Mouse (Mus musculus): ENCODE measurements at regions not wholly inside any gene's neighbourhood (a gene's known extent, or its start where the extent isn't known, plus 50 kb on each side); places are given as distances from the start of the nearest gene placed in this dataset.

DNA sequence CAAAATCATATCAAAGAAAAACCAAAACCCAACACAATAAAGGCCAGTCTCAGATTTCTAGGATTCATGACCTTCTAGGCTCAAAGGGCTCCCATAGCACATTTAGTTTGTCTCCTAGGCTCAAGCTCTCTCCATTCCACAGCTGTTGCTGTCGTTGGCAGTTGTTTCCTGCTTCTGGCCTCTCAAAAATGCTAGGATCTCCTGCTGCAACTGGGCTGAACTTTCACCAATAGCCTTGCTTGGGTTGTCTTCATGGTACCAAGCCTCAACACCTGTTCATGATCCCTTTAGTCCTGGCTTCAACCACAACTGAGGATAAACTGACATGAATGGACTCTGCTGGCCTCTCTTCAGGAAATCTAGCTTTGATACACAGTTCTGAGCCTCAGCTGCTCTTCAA is 115.9 kb upstream of the Ssbp2 start:
- Histone ChIP-seq H3K27me3 (replicated peaks; ENCODE audit: control insufficient read depth, insufficient read depth, low read length) (no peaks in the 10 kb centered on the region), H3K4me1 (replicated peaks; ENCODE audit: control insufficient read depth, insufficient read depth, low read length) (no peaks in the 10 kb centered on the region), H3K4me3 (ENCODE audit: low read depth, low read length) (no peak overlapping the region), H3K36me3 (ENCODE audit: control insufficient read depth, insufficient read depth) (no peaks in the 10 kb centered on the region), H3K4me2 (replicated peaks; ENCODE audit: low read depth) (no peak overlapping the region), H3K27ac (ENCODE audit: low read depth, low read length) (no peak overlapping the region), H3K9ac (ENCODE audit: low read depth, low read length) (no peak overlapping the region), H3K9me3 (ENCODE audit: control insufficient read depth) (no peaks in the 10 kb centered on the region)
- no peak for TF ChIP-seq CTCF (IDR thresholded peaks at IDR 0.05; ENCODE audit: low read depth)
- ATAC-seq: no peak
- 78% methylated on average over 1 of the region's 1 CpGs for WGBS

DNA sequence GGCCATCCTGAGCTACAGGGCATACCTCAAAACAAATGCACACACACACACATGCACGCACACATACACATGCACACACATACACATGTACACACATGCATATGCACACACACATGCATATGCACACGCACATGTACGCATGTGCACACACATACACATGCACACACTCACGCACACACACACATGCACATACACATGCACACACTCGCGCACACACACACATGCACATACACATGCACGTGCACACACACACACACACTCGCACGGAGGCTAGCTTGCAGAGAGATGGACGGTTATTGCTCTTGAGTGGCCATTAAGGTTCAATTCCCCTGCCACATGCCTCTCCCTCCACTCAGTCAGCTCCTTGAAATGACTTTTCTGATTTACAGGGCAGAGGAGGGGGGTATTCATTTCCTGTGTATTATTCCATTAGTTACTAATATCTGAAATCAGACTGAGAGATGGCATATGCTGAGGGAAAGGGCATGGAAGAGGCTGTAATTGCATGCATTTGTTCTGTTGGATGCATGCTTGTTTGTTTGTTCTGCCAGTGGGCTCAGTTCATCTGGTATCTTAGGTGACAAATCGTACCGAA is 111.5 kb upstream of the Ssbp2 start:
- TF ChIP-seq CTCF (IDR thresholded peaks at IDR 0.05; ENCODE audit: low read depth): no peak
- H3K9me3 ChIP-seq (ENCODE audit: control insufficient read depth): no peaks in the 10 kb centered on the region
- H3K4me3 ChIP-seq (ENCODE audit: low read depth, low read length): no peak overlapping the region
- no peak overlapping the region for H3K9ac ChIP-seq (ENCODE audit: low read depth, low read length)
- no peak overlapping the region for H3K27ac ChIP-seq (ENCODE audit: low read depth, low read length)
- H3K27me3 ChIP-seq (replicated peaks; ENCODE audit: control insufficient read depth, insufficient read depth, low read length): no peaks in the 10 kb centered on the region
- no peak for ATAC-seq
- H3K4me1 ChIP-seq (replicated peaks; ENCODE audit: control insufficient read depth, insufficient read depth, low read length): no peaks in the 10 kb centered on the region
- no peaks in the 10 kb centered on the region for H3K36me3 ChIP-seq (ENCODE audit: control insufficient read depth, insufficient read depth)
- WGBS: 84% methylated on average over 12 of the region's 12 CpGs
- H3K4me2 ChIP-seq (replicated peaks; ENCODE audit: low read depth): no peak overlapping the region

DNA sequence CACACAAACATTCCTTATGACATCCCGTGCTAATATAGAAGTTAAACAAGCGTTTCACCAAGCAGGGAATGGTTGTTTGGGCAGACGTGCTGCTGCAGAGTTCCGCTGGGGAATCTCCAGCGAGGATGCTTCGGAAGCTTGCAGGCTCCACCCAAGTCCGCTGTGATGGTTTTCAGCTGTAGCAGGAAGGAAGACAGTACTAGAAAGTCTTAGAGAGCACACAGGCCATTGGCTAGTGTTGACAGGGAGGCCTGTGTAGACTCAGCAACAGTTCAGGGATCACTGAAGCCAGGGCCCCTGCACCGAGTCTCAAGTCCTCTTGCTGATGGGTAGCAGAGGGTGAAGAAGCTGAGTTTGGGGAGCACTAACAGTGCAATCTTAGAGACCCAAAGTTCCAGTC is 107.8 kb upstream of the Ssbp2 start:
- no peaks in the 10 kb centered on the region for H3K27me3 ChIP-seq (replicated peaks; ENCODE audit: control insufficient read depth, insufficient read depth, low read length)
- no peak overlapping the region for H3K4me3 ChIP-seq (ENCODE audit: low read depth, low read length)
- no peak overlapping the region for H3K9ac ChIP-seq (ENCODE audit: low read depth, low read length)
- H3K27ac ChIP-seq (ENCODE audit: low read depth, low read length): no peak overlapping the region
- H3K4me2 ChIP-seq (replicated peaks; ENCODE audit: low read depth): no peak overlapping the region
- TF ChIP-seq CTCF (IDR thresholded peaks at IDR 0.05; ENCODE audit: low read depth): no peak
- 53% methylated on average over 8 of the region's 8 CpGs for WGBS
- no peaks in the 10 kb centered on the region for H3K4me1 ChIP-seq (replicated peaks; ENCODE audit: control insufficient read depth, insufficient read depth, low read length)
- 0 out of 2 replicates have a peak, but pooled peaks have one; percentile 13 for ATAC-seq
- no peaks in the 10 kb centered on the region for H3K9me3 ChIP-seq (ENCODE audit: control insufficient read depth)
- H3K36me3 ChIP-seq (ENCODE audit: control insufficient read depth, insufficient read depth): no peaks in the 10 kb centered on the region

DNA sequence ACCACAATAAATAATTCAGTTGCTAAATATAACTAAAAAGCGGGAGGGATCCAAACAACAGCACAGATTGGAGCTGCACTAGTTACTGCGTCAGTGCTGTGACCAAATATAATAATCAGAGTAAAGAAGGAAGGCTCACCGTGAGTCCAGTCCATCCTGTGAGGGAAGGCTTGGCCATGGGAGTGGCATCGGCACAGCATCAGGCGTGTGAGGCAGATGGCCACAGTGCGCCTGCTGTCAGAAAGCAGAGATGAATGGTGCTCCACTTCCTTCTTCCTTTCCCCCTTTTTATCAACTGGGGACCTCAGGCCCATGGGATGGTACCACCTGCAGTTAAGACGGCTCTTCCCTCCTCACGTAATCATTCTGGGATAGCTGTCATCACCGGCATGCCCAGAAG is 103.6 kb upstream of the Ssbp2 start:
- H3K27me3 ChIP-seq (replicated peaks; ENCODE audit: control insufficient read depth, insufficient read depth, low read length): no peaks in the 10 kb centered on the region
- no peaks in the 10 kb centered on the region for H3K36me3 ChIP-seq (ENCODE audit: control insufficient read depth, insufficient read depth)
- H3K27ac ChIP-seq (ENCODE audit: low read depth, low read length): no peak overlapping the region
- no peak overlapping the region for H3K9ac ChIP-seq (ENCODE audit: low read depth, low read length)
- no peak overlapping the region for H3K4me3 ChIP-seq (ENCODE audit: low read depth, low read length)
- TF ChIP-seq CTCF (IDR thresholded peaks at IDR 0.05; ENCODE audit: low read depth): no peak
- H3K4me1 ChIP-seq (replicated peaks; ENCODE audit: control insufficient read depth, insufficient read depth, low read length): no peaks in the 10 kb centered on the region
- H3K9me3 ChIP-seq (ENCODE audit: control insufficient read depth): no peaks in the 10 kb centered on the region
- no peak overlapping the region for H3K4me2 ChIP-seq (replicated peaks; ENCODE audit: low read depth)
- WGBS: 79% methylated on average over 9 of the region's 9 CpGs
- ATAC-seq: no peak

DNA sequence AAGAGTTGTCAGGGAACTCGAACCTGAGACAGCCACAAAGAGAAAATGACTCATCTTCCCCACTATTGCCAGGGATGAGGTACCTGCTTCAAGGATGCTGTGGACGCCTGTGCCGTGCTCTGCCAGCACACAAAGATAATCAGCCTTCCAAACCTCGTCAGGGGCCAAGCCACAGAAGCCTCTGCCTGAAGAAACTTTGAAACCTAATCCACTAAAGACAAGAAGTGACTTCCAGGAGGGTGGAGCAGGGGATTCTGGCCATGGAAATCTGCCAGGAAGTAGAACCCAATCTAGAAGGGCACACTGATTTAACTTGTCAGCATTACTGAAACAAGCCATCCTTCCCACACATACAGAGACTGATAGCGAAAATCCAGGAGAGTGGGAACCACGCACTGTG is 100.0 kb upstream of the Ssbp2 start:
- no peaks in the 10 kb centered on the region for H3K4me1 ChIP-seq (replicated peaks; ENCODE audit: control insufficient read depth, insufficient read depth, low read length)
- TF ChIP-seq CTCF (IDR thresholded peaks at IDR 0.05; ENCODE audit: low read depth): no peak
- no peak overlapping the region for H3K4me2 ChIP-seq (replicated peaks; ENCODE audit: low read depth)
- H3K4me3 ChIP-seq (ENCODE audit: low read depth, low read length): no peak overlapping the region
- H3K9ac ChIP-seq (ENCODE audit: low read depth, low read length): no peak overlapping the region
- WGBS: 77% methylated on average over 6 of the region's 6 CpGs
- H3K27me3 ChIP-seq (replicated peaks; ENCODE audit: control insufficient read depth, insufficient read depth, low read length): no peaks in the 10 kb centered on the region
- no peak overlapping the region for H3K27ac ChIP-seq (ENCODE audit: low read depth, low read length)
- no peak for ATAC-seq
- no peaks in the 10 kb centered on the region for H3K36me3 ChIP-seq (ENCODE audit: control insufficient read depth, insufficient read depth)
- H3K9me3 ChIP-seq (ENCODE audit: control insufficient read depth): no peaks in the 10 kb centered on the region

DNA sequence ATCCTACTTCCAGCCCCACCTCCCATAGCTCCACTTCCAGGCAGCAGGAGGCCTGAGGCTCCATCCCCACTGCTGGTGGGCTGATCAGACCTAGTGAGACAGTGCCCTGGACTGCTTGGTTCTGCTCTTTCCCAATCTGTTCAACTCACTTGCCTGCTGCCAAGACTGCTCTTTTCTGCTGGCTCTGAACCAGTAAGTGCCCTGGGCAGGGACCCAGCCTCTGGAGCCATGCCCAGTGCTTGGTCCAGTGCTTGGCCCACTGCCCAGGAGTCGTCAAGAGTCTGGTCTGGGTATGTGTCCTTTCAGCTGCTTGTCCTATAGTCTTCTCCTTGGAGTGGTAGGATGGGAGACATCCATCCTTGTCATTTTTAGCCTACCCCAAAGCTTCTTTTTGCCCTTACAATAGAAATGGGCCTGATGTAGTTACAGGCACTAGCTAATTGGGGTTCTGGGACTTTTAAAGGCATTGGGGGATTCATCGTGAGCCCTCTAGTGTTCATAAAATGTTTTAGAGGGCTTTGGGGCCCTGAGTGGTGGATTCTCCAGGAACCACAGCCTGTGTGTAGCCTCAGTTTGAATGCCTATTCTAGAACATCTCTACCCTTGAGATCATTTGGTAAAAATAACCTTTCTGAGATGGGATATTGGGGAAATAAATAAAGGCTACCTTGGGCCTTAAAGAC is 94.7 kb upstream of the Ssbp2 start:
- H3K4me3 ChIP-seq (ENCODE audit: low read depth, low read length): no peak overlapping the region
- TF ChIP-seq CTCF (IDR thresholded peaks at IDR 0.05; ENCODE audit: low read depth): peak; percentile 30; the same call in 1 of the 2 replicates
- H3K9ac ChIP-seq (ENCODE audit: low read depth, low read length): no peak overlapping the region
- H3K36me3 ChIP-seq (ENCODE audit: control insufficient read depth, insufficient read depth): no peaks in the 10 kb centered on the region
- H3K4me1 ChIP-seq (replicated peaks; ENCODE audit: control insufficient read depth, insufficient read depth, low read length): no peaks in the 10 kb centered on the region
- no peaks in the 10 kb centered on the region for H3K27me3 ChIP-seq (replicated peaks; ENCODE audit: control insufficient read depth, insufficient read depth, low read length)
- ATAC-seq: peak; percentile 41; the same call in 1 of the 2 replicates
- H3K4me2 ChIP-seq (replicated peaks; ENCODE audit: low read depth): no peak overlapping the region
- no peaks in the 10 kb centered on the region for H3K9me3 ChIP-seq (ENCODE audit: control insufficient read depth)
- WGBS: 70% methylated on average over 2 of the region's 2 CpGs
- H3K27ac ChIP-seq (ENCODE audit: low read depth, low read length): no peak overlapping the region

Measured in intestine, postnatal 0 days (tissue).